Mouse (Mus musculus) hindbrain, embryonic 11.5 days (tissue): ENCODE measurements around the gene 1300017J02Rik. TPM values are rescaled to one million over a fixed set of nuclear protein-coding genes. Genes with fewer than 3 reads are reported as not detected.

Source experiments
- ATAC-seq: fragments of 200-750 bp; cut with Nextera tagmentation; 2 replicates; pipeline ENCODE4 v1.8.0; 2017; ENCODE audit warnings: mild to moderate bottlenecking, moderate TSS enrichment, moderate library complexity; ENCODE audit not compliant: low FRiP score
- DNase-seq: peaks from one replicate; pipeline ENCODE4 v3.0.0-alpha.2; 2015; ENCODE audit warnings: low spot score
- H3K27ac ChIP-seq: fragments of 300-500 bp; sonication (generic); 2 replicates; pipeline ENCODE4 v1.5.1; 2014; ENCODE audit warnings: mild to moderate bottlenecking, low read depth, low read length
- H3K27me3 ChIP-seq: fragments of 300-500 bp; sonication (generic); 2 replicates; pipeline ENCODE4 v1.6.1; 2014; ENCODE audit warnings: mild to moderate bottlenecking, low read length, moderate library complexity, mixed read lengths; ENCODE audit not compliant: control insufficient read depth, insufficient read depth
- H3K36me3 ChIP-seq: fragments of 300-500 bp; sonication (generic); 2 replicates; pipeline ENCODE4 v1.6.1; 2014; ENCODE audit warnings: mild to moderate bottlenecking, low read length, moderate library complexity, mixed read lengths; ENCODE audit not compliant: control insufficient read depth, insufficient read depth
- H3K4me1 ChIP-seq: fragments of 300-500 bp; sonication (generic); replicated peaks from 2 replicates; pipeline ENCODE4 v1.6.1; 2014; ENCODE audit warnings: low read length, mixed read lengths; ENCODE audit not compliant: control insufficient read depth, insufficient read depth
- H3K4me2 ChIP-seq: fragments of 300-500 bp; sonication (generic); replicated peaks from 2 replicates; pipeline ENCODE4 v1.6.1; 2014; ENCODE audit warnings: mild to moderate bottlenecking, low read depth, low read length
- H3K4me3 ChIP-seq: fragments of 300-500 bp; sonication (generic); 2 replicates; pipeline ENCODE4 v1.5.1; 2014; ENCODE audit warnings: low read depth, low read length
- H3K9ac ChIP-seq: fragments of 300-500 bp; sonication (generic); 2 replicates; pipeline ENCODE4 v1.6.1; 2014; ENCODE audit warnings: low read depth, low read length
- H3K9me3 ChIP-seq: fragments of 300-500 bp; sonication (generic); 2 replicates; pipeline ENCODE4 v1.6.1; 2016; ENCODE audit warnings: low read length; ENCODE audit not compliant: control insufficient read depth
- WGBS: fragments of 180-500 bp; shearing (Covaris S2); extraction: QIAGEN DNeasy Blood & Tissue Kit; methylation state at CpG from one replicate; pipeline ENCODE4 v1.1.7; 2014; 5-methylcytosine and 5-hydroxymethylcytosine counted together
- polyA plus RNA-seq: library from polyadenylated mRNA; unstranded; fragments of >200 nt; fragmentation: Nextera tagmentation; extraction: Ambion mirVana; gene quantifications from 2 replicates; pipeline ENCODE4 v1.2.1, GENCODE M21; 2014

Gene 1300017J02Rik
- polyA plus RNA-seq, 1 experiment from 2014 or later, result 1.5 TPM

- no peak within 1 kb of the TSS; the same call in 1 of the 2 replicates for H3K9ac ChIP-seq
- no peaks in the 10 kb centered on the region for H3K27me3 ChIP-seq
- H3K36me3 ChIP-seq, result no peaks in the 10 kb centered on the region
- DNase-seq (peak; percentile 36), ATAC-seq (no peak)
- no peak within 1 kb of the TSS; the same call in 1 of the 2 replicates for H3K4me2 ChIP-seq
- no peak within 1 kb of the TSS for H3K4me3 ChIP-seq
- H3K9me3 ChIP-seq, result no peaks in the 10 kb centered on the region
- H3K27ac ChIP-seq, result peak within 1 kb of the TSS; percentile 24; the same call in 1 of the 2 replicates
- WGBS, result 53% methylated on average over 29 of the region's 29 CpGs
- no peaks in the 10 kb centered on the region for H3K4me1 ChIP-seq
These were observed 74.5 kb downstream of the 1300017J02Rik start, which contains the start of the genes Gm20425 and Trf for GRCm38 (mm10) chr9:103230151-103230951. Gene Gm20425 (minus strand): TSS chr9:103230307. Gene Trf (minus strand): TSS chr9:103230444.

DNA sequence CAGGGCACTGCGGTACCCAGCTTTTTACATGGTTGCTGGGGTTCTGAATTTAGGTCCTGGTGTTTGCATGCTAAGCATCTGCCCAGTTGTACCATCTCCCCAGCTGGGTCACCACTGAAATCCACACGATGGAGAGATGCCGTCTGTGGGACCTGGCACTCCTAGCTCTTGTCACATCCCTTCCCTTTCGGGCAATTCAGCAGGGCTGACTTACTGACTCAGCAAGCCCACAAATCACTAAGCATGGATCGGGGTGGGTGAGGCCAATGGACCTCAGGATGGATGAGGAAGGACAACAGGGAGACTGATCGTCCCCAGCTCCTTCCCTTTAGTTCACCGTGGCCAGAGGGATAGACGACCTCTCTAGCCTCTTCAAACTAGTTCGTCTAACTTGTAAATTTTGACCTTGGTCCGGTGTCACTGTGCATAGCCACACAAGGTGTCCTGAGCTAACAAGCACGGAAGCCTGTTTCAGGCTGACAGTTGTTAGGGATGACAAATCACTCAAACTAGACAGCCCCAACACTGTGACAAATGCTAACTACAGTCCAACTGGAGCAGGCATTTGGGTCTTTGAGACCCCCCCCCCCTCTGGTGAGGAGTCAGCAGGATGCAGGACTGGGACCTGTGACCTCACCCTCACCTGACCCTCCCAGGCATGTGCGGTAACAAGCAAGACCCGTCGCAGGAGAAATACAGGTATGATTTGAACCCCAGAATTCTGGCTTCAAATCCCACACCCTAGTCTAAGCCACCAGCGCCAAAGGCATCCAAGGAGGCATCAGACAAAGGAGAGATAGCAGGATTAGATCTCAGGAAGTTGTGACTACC, 75.6 kb downstream of the 1300017J02Rik start:
- WGBS, result 85% methylated on average over 15 of the region's 15 CpGs
- H3K9ac ChIP-seq, result no peak overlapping the region
- no peak overlapping the region for H3K4me3 ChIP-seq
- no peak overlapping the region for H3K27ac ChIP-seq
- H3K36me3 ChIP-seq, result no peaks in the 10 kb centered on the region
- no peaks in the 10 kb centered on the region for H3K9me3 ChIP-seq
- no peaks in the 10 kb centered on the region for H3K4me1 ChIP-seq
- H3K27me3 ChIP-seq, result no peaks in the 10 kb centered on the region
- no peak overlapping the region; the same call in 1 of the 2 replicates for H3K4me2 ChIP-seq
- ATAC-seq, result no peak
- DNase-seq, result no peak

- no peaks in the 10 kb centered on the region for H3K36me3 ChIP-seq
- H3K9ac ChIP-seq, result no peak overlapping the region
- ATAC-seq, result no peak
- H3K27ac ChIP-seq, result no peak overlapping the region
- no peaks in the 10 kb centered on the region for H3K9me3 ChIP-seq
- no peak overlapping the region for H3K4me2 ChIP-seq
- H3K4me3 ChIP-seq, result no peak overlapping the region
- no peaks in the 10 kb centered on the region for H3K4me1 ChIP-seq
- WGBS, result 86% methylated on average over 13 of the region's 13 CpGs
- DNase-seq, result no peak
- H3K27me3 ChIP-seq, result no peaks in the 10 kb centered on the region
These were observed 76.4 kb downstream of the 1300017J02Rik start for GRCm38 (mm10) chr9:103228370-103229003.

DNA sequence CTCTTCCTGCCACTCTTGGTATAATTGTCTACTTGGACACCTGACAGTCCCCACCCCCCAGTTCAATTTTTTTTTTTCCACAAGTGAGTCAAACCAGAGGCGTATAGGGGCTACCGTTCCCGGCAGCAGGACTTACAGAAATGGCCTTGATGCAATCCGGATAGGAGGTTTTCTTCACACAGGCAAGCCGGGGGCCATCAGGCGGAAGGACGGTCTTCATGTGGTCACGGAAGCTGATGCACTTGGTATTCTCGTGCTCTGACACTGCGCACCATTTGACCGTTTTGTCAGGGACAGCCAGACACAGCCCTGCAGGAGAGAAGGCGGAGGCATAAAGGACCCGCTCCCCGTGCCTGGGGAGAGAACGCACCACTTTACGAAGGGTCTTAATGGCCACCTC, 77.1 kb downstream of the 1300017J02Rik start:
- Histone ChIP-seq H3K4me2 (no peak overlapping the region), H3K36me3 (no peaks in the 10 kb centered on the region), H3K27ac (no peak overlapping the region), H3K4me1 (no peaks in the 10 kb centered on the region), H3K9ac (no peak overlapping the region), H3K27me3 (no peaks in the 10 kb centered on the region), H3K4me3 (no peak overlapping the region), H3K9me3 (no peaks in the 10 kb centered on the region)
- DNase-seq (no peak), ATAC-seq (no peak)
- WGBS, result 92% methylated on average over 16 of the region's 16 CpGs

GRCm38 (mm10) chr9:103226806-103227205, 78.1 kb downstream of the 1300017J02Rik start:
- no peaks in the 10 kb centered on the region for H3K9me3 ChIP-seq
- no peak overlapping the region for H3K27ac ChIP-seq
- no peaks in the 10 kb centered on the region for H3K4me1 ChIP-seq
- no peak overlapping the region for H3K4me2 ChIP-seq
- WGBS, result 95% methylated on average over 15 of the region's 15 CpGs
- no peak for DNase-seq
- no peak overlapping the region for H3K4me3 ChIP-seq
- H3K27me3 ChIP-seq, result no peaks in the 10 kb centered on the region
- H3K36me3 ChIP-seq, result no peaks in the 10 kb centered on the region
- H3K9ac ChIP-seq, result no peak overlapping the region
- ATAC-seq, result no peak

GRCm38 (mm10) chr9:103225464-103225863, 79.4 kb downstream of the 1300017J02Rik start:
- no peaks in the 10 kb centered on the region for H3K27me3 ChIP-seq
- DNase-seq (no peak), ATAC-seq (no peak)
- WGBS, result 69% methylated on average over 3 of the region's 3 CpGs
- H3K4me3 ChIP-seq, result no peak overlapping the region
- no peaks in the 10 kb centered on the region for H3K36me3 ChIP-seq
- no peaks in the 10 kb centered on the region for H3K9me3 ChIP-seq
- no peak overlapping the region for H3K9ac ChIP-seq
- H3K4me1 ChIP-seq, result no peaks in the 10 kb centered on the region
- no peak overlapping the region for H3K4me2 ChIP-seq
- H3K27ac ChIP-seq, result no peak overlapping the region

DNA sequence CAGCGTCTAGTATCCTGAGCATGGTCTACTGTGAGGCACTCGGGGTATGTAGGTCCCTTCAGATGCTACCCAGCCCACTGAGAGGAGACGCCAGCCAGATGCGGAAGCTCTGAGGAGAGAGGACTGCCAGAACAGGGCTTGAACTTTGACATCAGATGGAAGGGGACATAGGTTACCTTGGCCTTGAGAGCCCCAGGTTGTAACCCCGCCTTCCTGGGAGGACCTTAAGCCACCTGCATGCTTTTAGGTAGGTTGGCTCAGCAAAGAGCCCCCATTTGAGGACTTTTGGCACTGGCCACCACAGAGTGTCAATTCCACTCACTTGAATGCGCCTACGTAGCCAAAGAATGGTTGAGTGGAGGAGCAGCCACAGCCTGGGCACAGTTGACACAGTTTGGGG, 80.2 kb downstream of the 1300017J02Rik start:
- H3K4me3 ChIP-seq, result no peak overlapping the region
- H3K4me1 ChIP-seq, result no peaks in the 10 kb centered on the region
- DNase-seq (no peak), ATAC-seq (no peak)
- H3K36me3 ChIP-seq, result no peaks in the 10 kb centered on the region
- no peak overlapping the region for H3K4me2 ChIP-seq
- H3K27ac ChIP-seq, result no peak overlapping the region
- H3K9ac ChIP-seq, result no peak overlapping the region
- H3K9me3 ChIP-seq, result no peaks in the 10 kb centered on the region
- 92% methylated on average over 7 of the region's 7 CpGs for WGBS
- no peaks in the 10 kb centered on the region for H3K27me3 ChIP-seq

GRCm38 (mm10) chr9:103214281-103214680, 90.6 kb downstream of the 1300017J02Rik start:
- H3K4me1 ChIP-seq, result no peaks in the 10 kb centered on the region
- H3K9ac ChIP-seq, result no peak overlapping the region
- ATAC-seq (no peak), DNase-seq (no peak)
- H3K36me3 ChIP-seq, result no peaks in the 10 kb centered on the region
- H3K4me3 ChIP-seq, result no peak overlapping the region
- 86% methylated on average over 6 of the region's 6 CpGs for WGBS
- no peaks in the 10 kb centered on the region for H3K27me3 ChIP-seq
- H3K27ac ChIP-seq, result no peak overlapping the region
- no peak overlapping the region for H3K4me2 ChIP-seq
- H3K9me3 ChIP-seq, result no peaks in the 10 kb centered on the region
